Mouse (Mus musculus): ENCODE measurements around the gene Gadd45gip1.

Gene Gadd45gip1

GRCm38 (mm10) chr8:84831490-84831889 lies at the start of gene Gadd45gip1:
Gene Gadd45gip1, plus strand, starts transcription at chr8:84831522.
- no peak for DNase-seq (ENCODE audit: low spot score)

- no peak for DNase-seq (ENCODE audit: low spot score)
These were observed 49.4 kb upstream of the Gadd45gip1 start for GRCm38 (mm10) chr8:84781686-84782505.

- no peak for DNase-seq (ENCODE audit: low spot score)
These were observed 48.6 kb upstream of the Gadd45gip1 start for GRCm38 (mm10) chr8:84782680-84783079.

GRCm38 (mm10) chr8:84783198-84783918 lies 48.0 kb upstream of the Gadd45gip1 start:
- no peak for DNase-seq (ENCODE audit: low spot score)

DNA sequence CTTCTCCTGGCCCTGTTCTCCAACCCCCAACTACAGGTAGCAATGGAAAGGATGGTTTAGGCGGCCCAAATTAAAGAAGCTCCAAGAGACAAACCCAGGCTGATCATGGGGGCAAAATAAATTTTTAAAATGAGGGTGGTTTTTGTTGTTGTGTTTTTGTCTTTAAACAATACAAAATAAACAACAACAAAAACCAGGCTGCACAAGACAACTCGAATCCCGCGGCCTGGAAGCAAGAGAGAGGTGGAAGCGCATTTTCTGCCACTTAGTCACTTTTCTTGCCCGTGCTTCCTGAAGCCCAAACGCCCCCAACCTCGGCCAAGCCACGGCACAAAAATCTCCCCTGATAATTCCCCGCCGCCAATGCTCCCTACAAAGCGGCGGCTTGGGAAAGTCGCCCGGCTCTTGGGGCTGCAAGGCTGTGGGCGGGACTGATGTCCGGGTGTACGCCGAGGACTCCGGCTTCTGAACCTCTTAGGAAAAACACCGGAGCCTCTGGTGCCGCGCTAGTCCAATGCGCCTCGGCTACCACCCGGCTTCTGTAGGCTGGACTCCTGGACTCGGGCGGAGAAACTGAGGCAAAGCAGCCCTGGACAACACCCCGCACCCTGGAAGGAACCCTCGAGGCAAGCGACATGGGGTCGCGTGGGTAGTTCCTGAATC lies 47.3 kb upstream of the Gadd45gip1 start:
- peak; percentile 52 for DNase-seq (ENCODE audit: low spot score)

- DNase-seq (ENCODE audit: low spot score) = no peak
These were observed 46.4 kb upstream of the Gadd45gip1 start for GRCm38 (mm10) chr8:84784681-84785505.

- no peak for DNase-seq (ENCODE audit: low spot score)
These were observed 45.9 kb upstream of the Gadd45gip1 start for GRCm38 (mm10) chr8:84785506-84785755.

DNA sequence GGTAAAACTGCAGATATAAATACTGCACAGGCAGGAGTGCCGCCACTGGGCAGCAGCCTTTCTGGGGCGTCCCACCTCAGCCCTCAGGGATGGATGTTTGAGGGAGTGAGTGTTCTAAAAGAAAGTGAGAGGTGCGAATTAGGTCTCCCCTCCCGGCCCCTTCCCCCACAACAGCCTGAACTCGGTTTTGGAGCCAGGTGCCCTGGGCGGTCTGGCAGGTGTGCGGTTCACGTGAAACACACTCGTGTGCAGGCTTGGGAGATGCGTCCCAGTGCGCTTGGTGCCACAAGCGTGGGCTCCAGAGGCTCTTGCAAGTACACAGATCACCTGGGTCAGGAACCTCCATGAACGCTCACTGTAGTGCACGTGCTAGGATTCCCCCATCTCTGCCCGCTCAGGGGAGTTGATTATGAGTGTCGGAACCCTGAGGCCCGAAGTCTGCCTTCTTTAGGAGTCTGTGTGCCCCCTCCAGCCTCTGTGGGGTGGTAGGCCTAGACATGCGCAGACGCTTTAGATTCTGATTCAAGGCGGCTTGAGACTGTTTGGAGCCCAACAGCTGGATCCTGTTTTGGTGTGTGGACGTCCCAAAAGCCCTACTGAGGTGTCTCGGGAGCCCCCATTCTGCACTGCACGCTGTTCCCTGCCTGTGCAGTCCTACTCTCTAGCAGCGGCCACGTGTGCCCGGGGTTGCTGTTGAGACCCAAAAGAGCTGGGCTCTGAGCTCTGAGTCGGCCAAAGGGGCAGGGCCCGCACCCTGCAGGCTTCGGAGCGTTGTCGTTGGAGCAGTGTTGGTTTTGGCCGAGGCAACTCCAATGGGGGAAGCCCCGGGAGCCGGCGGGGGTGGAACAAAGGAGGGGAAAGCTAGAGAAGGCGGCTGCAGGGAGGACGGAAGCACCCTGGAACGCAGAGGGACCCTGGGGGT lies 45.3 kb upstream of the Gadd45gip1 start:
- DNase-seq (ENCODE audit: low spot score) = peak; percentile 65

- no peak for DNase-seq (ENCODE audit: low spot score)
These were observed 44.4 kb upstream of the Gadd45gip1 start for GRCm38 (mm10) chr8:84786801-84787467.

- no peak for DNase-seq (ENCODE audit: low spot score)
These were observed 43.6 kb upstream of the Gadd45gip1 start for GRCm38 (mm10) chr8:84787523-84788302.

DNA sequence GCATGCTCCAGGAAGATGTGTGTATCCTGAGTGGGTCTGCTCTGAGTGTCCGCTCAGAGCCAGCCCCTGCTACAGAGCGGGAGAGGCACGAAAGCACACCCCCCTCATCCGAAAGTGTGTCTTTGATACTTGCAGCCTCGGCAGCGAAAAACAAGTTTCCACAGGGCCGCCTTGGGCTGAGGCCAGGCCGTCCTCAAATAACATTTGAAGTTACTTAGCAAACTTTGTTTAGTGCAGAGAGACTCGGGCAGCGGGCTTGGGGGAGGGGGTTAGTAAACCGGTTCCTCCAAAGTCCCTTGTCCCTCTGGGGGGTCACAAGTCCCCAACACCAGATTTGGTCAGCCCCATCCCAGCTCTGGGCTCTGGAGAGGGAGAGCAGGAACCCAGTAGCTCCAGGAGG lies 42.4 kb upstream of the Gadd45gip1 start:
- peak; percentile 72 for DNase-seq (ENCODE audit: low spot score)

DNA sequence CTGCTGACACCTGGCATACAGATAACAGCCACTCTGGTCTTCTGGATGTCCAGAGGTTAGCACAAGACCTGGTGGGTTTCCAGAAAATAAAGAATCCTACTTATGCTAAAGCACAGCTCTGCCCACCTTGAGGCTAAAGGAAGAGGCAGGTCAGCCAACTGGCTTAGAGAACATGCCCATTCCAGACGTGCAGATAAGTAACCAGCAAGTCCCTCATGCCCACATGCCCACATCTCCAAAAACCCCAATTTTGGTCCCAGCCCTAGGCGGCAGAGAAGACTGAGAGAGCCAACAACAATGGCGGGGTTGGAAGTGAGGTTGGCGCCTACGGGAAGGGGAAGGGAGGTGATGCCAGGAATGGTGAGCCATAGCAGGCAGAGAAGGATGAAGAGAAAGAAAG lies 42.0 kb upstream of the Gadd45gip1 start:
- DNase-seq (ENCODE audit: low spot score) = no peak

- no peak for DNase-seq (ENCODE audit: low spot score)
These were observed 41.4 kb upstream of the Gadd45gip1 start for GRCm38 (mm10) chr8:84789855-84790486.

GRCm38 (mm10) chr8:84790537-84790936 lies 40.8 kb upstream of the Gadd45gip1 start:
- DNase-seq (ENCODE audit: low spot score) = no peak

DNA sequence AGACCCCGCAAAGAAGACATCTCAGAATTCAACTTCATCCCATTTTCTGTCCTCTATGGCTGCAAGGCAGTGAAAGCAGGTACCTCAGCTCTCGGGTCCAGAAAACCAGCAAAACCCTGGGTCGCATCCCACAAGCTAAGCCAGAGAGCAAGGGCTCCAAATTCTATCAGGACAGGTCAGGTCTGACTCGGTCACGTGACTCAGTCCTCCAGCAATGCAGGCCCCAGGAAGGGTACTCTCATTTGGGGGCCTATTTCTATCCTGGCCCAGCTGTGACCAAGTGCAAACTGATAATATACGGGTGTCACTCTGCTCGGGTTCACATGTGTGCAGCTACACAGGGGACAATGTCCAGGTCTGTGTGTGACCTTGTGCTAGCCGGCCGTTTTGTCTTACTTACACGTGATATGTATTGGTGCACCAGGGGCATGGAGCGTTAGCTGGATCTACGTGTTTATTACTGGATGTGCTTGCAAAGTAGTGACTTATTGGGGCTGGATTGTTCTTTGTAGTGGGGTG lies 38.8 kb upstream of the Gadd45gip1 start:
- no peak for DNase-seq (ENCODE audit: low spot score)

- DNase-seq (ENCODE audit: low spot score) = no peak
These were observed 38.2 kb upstream of the Gadd45gip1 start for GRCm38 (mm10) chr8:84793134-84793533.

- DNase-seq (ENCODE audit: low spot score) = no peak
These were observed 37.4 kb upstream of the Gadd45gip1 start for GRCm38 (mm10) chr8:84793791-84794485.

GRCm38 (mm10) chr8:84794486-84794885 lies 36.8 kb upstream of the Gadd45gip1 start:
- DNase-seq (ENCODE audit: low spot score) = no peak
